Comparison of ENCODE assay signal across 15 mouse cellular contexts in the genomic region with DNA sequence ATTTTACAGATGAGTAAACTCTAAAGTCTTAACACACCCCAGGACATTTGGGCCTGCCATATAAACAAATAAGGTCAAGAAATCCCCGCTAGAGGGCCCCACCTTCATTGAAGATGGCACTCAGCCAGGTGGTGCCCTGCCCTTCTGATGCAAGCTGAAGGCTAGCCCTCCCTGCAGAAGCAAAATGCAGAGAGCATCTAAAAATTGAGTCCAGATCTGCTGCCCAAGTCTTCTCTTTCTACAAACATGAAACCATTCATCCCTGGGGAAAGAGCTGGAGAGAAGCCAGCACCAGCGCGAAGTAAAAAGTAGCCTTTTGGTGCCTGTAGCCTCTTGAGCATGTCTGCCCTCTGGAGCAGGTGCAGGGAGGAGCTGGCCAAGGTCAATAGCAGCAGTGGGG. TPM values are rescaled to one million over a fixed set of nuclear protein-coding genes. Genes with fewer than 3 reads are reported as not detected.
DNase-seq lines count a peak whose midpoint lies in the region; TF ChIP-seq lines count a peak whose summit lies in the region.
"Had no signal": no experiment of that assay in that cellular context is flagged by ENCODE, and none has a peak within 500 bp of the region (broad histone marks: within the 10 kb centered on the region; RNA-seq: fewer than 3 reads in every experiment).

No protein-coding gene starts in this region.

- H3K27me3 ChIP-seq in kidney, adult 2 months (replicated peaks; ENCODE audit: control insufficient read depth, insufficient read depth, low read length): no peaks in the 10 kb centered on the region
- H3K27me3 ChIP-seq: limb, embryonic 13.5 days had no signal

- H3K36me3 ChIP-seq in kidney, adult 2 months (ENCODE audit: control insufficient read depth, insufficient read depth, low read length): no peaks in the 10 kb centered on the region
- H3K36me3 ChIP-seq: limb, embryonic 13.5 days had no signal

- TF ChIP-seq POLR2A in kidney, adult 2 months (IDR thresholded peaks at IDR 0.05; ENCODE audit: low read depth, low read length): no peak

- WGBS in kidney, adult 2 months: 32% methylated on average over 3 of the region's 3 CpGs

- TF ChIP-seq CTCF in kidney, adult 2 months (conservative IDR thresholded peaks at IDR 0.05; ENCODE audit: insufficient read depth, insufficient read length, low read depth, low read length): no peak

- peak; percentile 19 for DNase-seq in adrenal gland, postnatal 14 days
- no peak for DNase-seq in adrenal gland, postnatal 4 days (ENCODE audit: low spot score in 2 of 2)
- peak; percentile 5 for DNase-seq in kidney, adult 2 months
- no peak for DNase-seq in kidney, adult 9 months
- peak; percentile 64 for DNase-seq in testis, postnatal 14 days (ENCODE audit: low spot score)
- DNase-seq in testis, postnatal 10 days (ENCODE audit: low spot score): no peak
- no peak for DNase-seq in layer of hippocampus, postnatal 10 days (ENCODE audit: low spot score in 2 of 2)
- DNase-seq in left cerebral cortex, postnatal 14 days (ENCODE audit: low spot score in 2 of 2): no peak
- DNase-seq: B cell, adult 2 months; gastrocnemius, postnatal 36 days; kidney, adult 8-10 months; midbrain, embryonic 14.5 days; right cerebral cortex, adult 18-20 months had no signal

- no peak overlapping the region for H3K27ac ChIP-seq in kidney, adult 2 months (ENCODE audit: insufficient read depth, low read depth, low read length)
- H3K27ac ChIP-seq: limb, embryonic 13.5 days had no signal

- H3K4me3 ChIP-seq in kidney, adult 2 months (ENCODE audit: insufficient read depth, low read depth, low read length): no peak overlapping the region
- H3K4me3 ChIP-seq: limb, embryonic 13.5 days had no signal

- H3K4me1 ChIP-seq in kidney, adult 2 months (ENCODE audit: control insufficient read depth, insufficient read depth, low read length): no peaks in the 10 kb centered on the region
- H3K4me1 ChIP-seq: limb, embryonic 13.5 days had no signal

- intact Hi-C loops in left cerebral cortex, postnatal 14 days (cut with DNase I): no loop called here

RNA-seq across cellular contexts. Expression of gene Pimreg, which starts 36.2 kb away (rescaled TPM):
- 13.2 and 13.4 TPM in 2 replicates for total RNA-seq in adrenal gland, postnatal 14 days (2021)
- 10 to 100 TPM; 29.6 to 30.3 TPM for total RNA-seq in adrenal gland, postnatal 4 days (2021)
- polyA plus RNA-seq in kidney, adult 2 months (2012; rRNA removed): 0.39 and 0.55 TPM in 2 replicates
- total RNA-seq in layer of hippocampus, postnatal 10 days (2021): 1 to 10 TPM; 3.6 to 3.7 TPM
- total RNA-seq in left cerebral cortex, postnatal 14 days (2021): 1 to 10 TPM; 1.1 to 2.5 TPM

RNA-seq across cellular contexts. Expression of gene Aipl1, which starts 40.7 kb away (rescaled TPM):
- 0.15 and 0.41 TPM in 2 replicates for total RNA-seq in adrenal gland, postnatal 14 days (2021)
- under 1 TPM; 0.56 to 0.76 TPM for total RNA-seq in adrenal gland, postnatal 4 days (2021)
- polyA plus RNA-seq in kidney, adult 2 months (2012; rRNA removed): not detected in 2 replicates
- total RNA-seq in layer of hippocampus, postnatal 10 days (2021): not detected
- total RNA-seq in left cerebral cortex, postnatal 14 days (2021): not detected
- total RNA-seq: gastrocnemius, postnatal 36 days had no signal
- polyA plus RNA-seq: hindbrain, embryonic 11.5 days had no signal

RNA-seq across cellular contexts. Expression of gene Pitpnm3, which starts 57.5 kb away (rescaled TPM):
- total RNA-seq in adrenal gland, postnatal 14 days (2021): 0.63 and 1.4 TPM in 2 replicates
- total RNA-seq in adrenal gland, postnatal 4 days (2021): 1 to 10 TPM in 1 of 2 experiments, under 1 TPM in 1; 0.79 to 1.4 TPM
- 4.7 and 5.5 TPM in 2 replicates for polyA plus RNA-seq in kidney, adult 2 months (2012; rRNA removed)
- total RNA-seq in layer of hippocampus, postnatal 10 days (2021): 10 to 100 TPM; 17.5 to 17.8 TPM
- 10 to 100 TPM; 56.9 to 61.3 TPM for total RNA-seq in left cerebral cortex, postnatal 14 days (2021)

Comparison
In these comparisons a context has a peak if more than half of its experiments do, and no peak if none do; other contexts are left out.
1. DNase-seq: peak in adrenal gland, postnatal 14 days (single experiment), kidney, adult 2 months (single experiment) and testis, postnatal 14 days (single experiment); none in adrenal gland, postnatal 4 days (0 of 2), kidney, adult 9 months (single experiment), testis, postnatal 10 days (single experiment), layer of hippocampus, postnatal 10 days (0 of 2) and left cerebral cortex, postnatal 14 days (0 of 2).